Mouse (Mus musculus): Measurements from ENCODE around the gene Bptf.
A peak's percentile ranks its signal among the peaks of the same experiment; 100 is the strongest.
"Not testable (repeated sequence)": the region's sequence is repeated elsewhere in the genome, so short reads cannot be mapped to it uniquely, and the experiment has no call there.

Bptf gene

DNA sequence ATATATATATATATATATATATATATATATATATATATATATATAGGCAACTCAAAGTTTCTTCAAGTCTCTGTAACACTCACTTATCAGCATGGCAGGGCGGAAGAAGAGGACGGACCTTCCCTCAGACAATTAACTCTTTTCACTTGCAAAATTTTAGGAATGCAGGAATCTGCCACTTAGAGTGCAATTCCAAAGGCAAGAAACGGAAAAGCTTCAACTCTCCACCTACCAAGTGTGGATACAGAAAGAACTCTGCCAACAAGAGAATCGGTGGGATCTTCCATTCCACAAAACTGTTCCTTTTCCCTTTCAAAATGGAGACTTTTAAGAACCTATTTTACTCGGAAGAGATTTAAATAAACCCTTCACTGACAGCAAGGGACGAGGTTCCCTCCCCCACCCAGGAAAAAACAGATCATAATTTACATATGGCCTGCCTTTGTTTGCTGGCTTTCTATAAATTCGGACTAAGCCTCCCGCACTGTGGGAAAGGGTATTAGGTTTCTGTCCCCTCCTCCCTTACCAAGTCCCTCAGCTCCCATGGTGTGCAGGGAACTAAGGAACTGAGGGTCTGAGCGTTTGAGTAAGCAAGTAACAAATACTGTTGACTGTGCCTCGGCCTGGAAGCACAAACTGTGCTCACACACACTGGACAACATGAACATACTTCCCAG is 17.9 kb downstream of the Bptf start:
- DNase-seq, result no peak

DNA sequence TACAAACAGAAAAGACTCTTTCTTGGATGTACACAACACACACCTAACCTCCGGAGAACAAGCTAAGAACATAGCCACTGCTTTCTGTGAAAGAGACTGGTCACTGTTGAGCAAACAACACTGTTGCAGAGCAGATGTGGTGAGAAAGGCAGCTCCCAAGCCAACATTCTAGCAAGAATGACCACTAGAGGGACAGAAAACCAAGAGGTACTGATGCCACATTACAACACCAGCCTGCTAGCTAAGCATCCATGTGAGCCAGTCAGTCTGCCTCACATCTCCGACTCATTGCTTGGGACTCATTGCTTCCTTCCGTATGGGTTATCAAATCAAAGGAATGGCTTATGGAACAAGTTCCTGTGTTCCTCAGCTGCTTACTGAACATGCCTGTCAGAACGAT is 18.8 kb downstream of the Bptf start:
- DNase-seq, result peak; percentile 57

DNA sequence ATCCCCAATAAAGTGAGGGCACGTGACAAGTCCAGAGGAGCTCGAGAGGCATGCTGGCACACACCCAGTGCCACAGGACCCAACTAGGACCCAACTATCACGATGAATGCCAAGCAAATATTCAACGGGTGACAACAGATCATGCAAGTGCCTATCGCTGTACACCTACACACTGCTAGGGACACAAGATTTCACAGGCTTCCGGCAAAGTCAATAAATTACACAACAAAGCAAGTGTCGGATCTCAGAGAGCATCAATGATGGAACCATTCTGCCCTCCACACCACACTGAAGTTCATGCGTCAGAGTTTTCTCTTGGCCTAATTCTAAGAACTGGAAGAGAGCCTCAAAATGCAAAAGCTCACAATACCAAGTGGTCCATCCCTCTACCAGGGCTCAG is 22.3 kb downstream of the Bptf start:
- no peak for DNase-seq

DNA sequence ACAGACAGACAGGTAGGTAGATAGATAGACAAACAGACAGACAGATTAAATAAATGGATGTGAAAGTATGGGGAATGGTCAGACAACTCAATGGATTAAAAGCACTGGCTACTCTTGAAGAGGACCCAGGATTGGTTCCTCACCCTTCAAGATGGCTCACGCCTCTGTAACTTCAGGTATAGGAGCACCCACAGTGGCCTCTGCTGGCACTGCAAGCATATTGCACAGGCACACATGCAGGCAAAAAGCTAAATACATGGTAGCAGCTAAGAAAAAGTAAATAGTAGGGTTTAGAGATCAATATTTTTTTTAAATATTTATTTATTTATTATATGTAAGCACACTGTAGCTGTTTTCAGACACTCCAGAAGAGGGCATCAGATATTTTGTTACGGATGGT is 23.0 kb downstream of the Bptf start:
- DNase-seq, result no peak

DNA sequence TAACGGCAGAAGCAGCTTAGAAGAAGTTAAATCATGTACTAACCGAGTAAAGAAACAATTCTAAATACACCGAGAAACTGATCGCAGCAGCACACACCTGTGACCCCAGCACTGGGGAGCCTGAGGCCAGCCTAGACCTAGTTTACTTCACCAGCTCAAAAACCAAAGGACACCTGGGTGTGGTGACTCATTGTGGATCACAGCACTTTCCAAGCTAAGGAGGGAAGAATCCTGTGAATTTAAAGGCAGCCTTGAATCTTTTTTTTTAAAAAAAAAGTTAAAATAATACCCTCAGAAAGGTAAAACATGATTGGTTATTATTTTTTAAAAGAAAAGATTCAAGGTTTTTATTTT is 24.2 kb downstream of the Bptf start:
- DNase-seq, result no peak

DNA sequence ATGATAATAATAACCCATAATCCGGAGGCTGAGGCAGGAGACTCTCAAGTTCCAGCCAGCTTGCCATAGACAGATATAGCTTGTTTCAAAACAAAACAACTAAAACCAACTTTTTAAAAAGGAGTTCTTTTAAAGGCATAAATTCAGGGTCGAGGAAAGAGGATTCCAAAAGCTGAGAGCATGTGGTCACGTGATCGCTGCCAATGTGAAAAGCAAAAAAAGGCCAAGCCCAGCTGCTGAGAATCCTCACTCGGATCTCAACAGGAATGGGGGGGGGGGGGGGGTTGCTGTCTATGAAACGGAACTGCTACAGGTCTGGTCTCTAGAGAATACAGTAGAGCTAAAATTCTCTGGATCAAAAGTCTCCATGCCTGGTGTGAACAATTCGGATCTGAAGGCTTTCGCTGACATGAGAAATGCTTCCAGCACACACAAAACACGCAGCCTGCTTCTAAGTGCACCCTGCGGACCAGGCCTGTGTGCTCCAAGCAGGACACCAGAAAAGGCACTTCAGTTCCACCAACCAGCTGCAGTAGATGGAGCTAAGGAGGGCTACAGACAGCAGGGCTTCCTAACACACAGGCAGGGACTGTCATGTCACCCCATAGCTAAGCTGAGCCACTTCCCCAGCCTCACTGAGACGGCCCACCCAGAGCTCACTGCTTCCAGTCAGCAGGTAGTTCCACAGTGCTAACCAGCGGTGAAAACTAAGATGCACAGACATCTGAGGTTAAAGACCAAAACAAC is 24.8 kb downstream of the Bptf start:
- DNase-seq, result no peak

DNA sequence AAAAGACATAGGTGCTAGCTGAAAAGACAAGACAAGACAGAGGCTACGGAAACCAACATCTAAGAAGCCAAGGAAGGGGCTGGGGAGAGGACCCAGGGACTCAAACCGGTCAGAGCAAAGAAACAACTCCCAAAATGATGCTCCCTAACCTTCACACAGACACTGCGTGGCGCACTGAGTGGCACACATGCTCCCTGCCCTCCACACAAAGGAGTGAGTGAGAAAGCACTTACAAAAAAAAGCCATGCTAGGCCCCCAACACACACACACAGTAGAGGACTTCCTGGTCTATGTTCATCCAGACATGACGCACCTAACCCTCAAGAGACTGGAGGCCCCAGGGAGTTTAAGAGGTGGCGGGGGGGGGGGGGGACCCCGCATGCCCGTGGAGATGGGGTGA is 25.5 kb downstream of the Bptf start:
- DNase-seq, result no peak

DNA sequence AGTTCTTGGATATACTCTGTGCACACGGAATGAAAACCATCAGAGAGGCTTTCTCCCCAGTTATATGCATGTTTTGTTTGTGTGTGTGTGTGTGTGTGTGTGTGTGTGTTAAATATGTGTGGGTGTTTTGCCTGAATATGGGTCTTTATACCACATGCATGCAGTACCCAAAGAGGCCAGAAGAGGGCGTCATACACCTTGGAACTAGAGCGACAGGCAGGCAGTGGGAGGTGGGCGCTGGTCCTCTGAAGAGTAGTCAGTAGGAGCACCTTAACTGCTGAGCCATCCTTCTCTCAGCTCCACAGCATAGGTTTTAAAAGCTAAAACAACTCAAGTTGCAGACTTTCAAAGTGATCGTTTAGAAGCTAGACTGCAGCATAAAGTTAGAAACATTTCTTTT is 26.7 kb downstream of the Bptf start:
- peak; percentile 77 for DNase-seq

DNA sequence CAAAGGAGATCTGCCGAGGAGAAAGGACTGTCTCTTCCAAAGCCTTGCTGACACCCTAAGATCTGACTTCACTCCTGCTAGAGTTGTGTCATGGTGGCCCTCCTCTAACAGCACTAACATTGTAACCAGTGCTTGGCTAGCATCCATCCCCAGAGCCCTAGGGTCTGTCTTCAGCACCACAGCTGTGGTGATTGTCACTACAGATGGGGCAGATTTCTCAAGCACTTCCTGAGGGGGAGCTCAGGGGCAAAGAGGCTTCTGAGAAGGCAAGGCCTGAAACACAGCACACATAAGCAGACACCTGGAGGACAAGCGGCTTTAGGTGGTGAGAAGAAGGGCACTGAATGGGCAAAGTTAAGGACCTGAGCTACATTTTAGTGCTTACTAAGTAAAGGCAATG is 28.2 kb downstream of the Bptf start:
- no peak for DNase-seq

DNA sequence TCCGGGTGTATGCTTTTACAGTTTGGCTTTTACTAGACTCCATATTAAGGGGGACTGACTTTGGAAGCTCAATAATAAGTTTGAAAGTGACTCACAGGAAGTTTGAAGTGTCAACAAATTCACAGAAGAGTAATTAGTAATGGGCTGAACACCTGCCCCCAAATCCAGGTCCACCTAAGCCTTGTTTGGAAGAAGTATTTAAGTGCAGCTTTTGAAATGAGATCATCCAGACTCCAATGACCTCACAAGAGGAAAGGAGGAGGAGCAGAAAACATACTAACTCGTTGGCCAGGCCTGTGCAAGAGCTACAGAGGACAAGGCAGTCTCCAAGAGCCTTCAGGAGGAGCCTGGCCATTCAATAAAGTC is 28.7 kb downstream of the Bptf start:
- DNase-seq, result no peak

DNA sequence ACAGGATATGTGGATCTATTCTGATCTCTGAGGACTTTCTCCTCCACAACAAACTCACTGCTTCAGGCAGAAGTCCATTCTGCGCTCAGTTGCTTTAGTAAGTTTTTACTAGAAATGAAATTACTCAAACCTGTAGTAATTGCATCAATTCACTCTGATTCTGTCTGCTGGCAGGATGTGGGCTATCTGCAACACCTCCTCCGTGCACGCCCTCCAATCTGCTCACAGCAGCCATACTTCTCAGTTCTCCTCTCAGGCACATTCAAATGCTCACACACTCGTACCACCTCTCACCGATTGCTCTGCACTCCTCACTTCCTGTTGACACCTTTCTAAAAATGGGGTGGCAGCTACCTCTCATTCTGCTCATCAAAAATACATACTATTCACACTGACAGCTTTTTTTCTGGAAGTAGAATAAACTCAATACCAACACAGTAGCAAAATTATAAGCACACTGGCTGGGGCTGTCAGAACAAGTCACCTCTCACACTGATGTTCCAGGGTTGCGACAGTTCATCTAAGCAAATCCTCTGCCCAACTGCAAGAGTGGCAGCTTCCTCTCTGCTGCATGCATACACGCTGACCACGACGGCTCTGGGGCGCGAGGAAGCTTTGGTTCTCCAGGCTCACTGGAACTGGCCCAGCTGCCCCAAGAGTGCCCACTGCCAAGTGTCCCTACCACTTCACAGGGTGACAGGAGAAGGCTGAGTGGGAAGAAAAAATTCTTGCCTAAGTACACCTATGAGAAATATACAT is 29.3 kb downstream of the Bptf start:
- DNase-seq, result no peak

DNA sequence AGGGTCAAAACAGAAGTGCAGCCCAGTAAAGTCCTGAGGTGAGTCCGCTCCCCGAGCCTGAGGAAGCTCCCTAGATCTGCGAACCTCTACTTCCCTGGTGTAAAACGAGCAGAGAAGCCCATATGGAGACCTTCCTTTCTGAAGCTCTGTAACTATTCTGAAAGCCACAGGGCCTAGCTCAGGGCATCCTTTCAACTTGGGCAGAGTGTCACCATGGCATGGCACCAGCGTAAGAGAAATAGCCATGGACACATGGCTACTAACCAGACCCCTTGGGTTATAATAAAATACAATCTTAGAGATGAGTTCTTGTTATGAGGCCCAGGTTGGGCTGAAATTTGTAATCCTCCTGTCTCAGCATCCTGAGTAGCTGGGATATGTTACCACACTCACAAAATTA is 35.0 kb downstream of the Bptf start:
- DNase-seq, result no peak

DNA sequence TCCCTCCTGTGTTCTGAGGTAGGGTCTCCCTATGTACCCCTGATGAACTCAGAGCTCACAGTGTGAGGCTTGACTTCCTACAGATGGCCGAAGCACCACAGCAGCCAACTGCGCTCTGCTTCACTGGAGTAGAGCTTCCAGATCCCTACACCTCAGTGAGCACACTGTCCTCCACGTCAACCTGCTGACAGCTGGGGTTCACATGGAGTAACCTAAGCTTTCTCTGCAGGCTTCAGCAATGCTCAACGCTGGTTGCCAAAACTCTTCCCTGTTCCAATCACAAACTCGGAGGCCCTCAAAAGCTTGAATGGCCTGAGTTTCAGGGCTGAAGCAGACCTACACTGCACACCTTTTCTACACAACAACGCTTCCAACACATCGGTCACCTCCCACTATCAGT is 38.1 kb downstream of the Bptf start:
- DNase-seq, result no peak

DNA sequence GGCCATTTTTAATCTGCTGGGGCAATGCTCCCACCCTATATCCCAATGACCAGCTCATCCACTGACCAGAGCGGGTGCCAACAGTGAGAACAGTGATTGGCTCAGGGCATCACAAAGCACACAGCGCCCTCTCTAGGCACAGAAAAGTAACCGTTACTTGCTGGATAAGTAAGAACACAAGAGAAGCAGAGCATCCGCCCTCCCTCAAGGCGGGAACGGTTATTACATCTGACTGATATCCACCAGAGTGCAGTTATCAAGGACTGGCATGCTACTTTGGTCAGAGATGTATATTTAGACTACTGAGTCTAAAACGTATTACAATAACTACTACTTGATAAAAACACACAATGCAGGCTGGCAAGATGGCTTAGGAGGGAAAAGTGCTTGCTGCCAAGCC is 39.3 kb downstream of the Bptf start:
- DNase-seq, result no peak

DNA sequence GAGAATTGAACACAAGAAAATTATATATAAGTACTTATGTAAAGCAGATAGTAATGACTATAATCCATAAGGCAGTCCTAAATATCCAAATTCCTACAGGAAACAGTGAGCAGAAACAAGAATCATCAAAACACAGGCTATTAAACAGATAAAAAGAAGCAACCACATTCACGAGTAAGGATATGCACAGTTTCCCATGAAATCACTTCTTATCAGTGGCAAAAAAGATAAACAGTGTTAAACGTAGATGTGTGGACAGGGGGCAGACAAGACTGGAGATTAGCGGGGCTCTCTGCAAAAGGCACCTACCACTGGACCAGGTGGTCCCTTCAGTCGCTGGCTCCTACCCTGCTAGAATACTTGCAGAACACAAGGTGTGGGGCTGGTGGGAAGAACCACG is 46.1 kb downstream of the Bptf start:
- no peak for DNase-seq

DNA sequence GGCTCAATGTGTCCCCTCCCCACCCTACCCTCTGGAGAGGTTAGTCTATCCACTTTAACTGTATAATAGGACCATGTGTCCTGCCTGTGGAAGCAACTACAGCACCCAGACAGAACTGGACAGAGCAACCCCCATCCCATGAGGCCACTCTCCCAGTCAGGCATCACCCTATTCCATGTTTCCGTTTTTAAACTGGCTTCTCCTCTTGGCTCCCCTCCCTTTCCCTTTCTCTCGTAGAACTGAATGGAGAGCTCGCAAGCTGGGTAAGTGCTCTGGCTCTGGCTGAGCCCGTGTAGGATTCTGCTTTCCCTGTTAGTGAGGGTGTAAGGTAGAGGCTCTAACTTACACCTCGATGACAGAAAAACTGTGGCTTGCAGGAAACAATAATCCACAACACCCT is 48.4 kb downstream of the Bptf start:
- DNase-seq, result no peak

DNA sequence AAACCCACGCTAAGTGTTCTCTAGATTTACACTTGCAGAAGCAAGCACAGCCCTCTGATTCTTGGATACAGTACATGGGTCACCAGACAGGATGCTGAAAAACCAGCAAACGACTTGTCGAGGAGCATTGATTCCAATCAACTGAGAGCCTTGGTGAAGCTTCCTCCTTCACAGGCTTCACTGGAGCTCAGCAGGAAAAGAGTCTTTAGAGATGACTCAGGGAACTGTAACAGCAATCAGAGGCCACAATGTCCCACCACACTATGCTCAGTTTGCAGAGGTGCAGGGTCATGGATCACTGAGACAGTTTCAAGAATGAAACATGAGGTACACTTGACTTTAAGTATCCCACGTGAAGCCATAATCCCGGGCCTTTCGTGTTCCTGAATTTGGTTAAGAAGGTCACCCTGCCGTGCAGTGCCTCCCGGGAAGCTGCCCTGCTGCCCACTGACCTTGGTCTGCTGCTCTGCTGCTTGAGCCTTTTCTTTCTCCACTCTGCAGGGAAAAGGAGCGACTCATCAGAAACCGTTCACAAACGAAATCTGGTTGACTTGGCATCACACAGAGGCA is 66.6 kb downstream of the Bptf start:
- DNase-seq, result peak; percentile 19

DNA sequence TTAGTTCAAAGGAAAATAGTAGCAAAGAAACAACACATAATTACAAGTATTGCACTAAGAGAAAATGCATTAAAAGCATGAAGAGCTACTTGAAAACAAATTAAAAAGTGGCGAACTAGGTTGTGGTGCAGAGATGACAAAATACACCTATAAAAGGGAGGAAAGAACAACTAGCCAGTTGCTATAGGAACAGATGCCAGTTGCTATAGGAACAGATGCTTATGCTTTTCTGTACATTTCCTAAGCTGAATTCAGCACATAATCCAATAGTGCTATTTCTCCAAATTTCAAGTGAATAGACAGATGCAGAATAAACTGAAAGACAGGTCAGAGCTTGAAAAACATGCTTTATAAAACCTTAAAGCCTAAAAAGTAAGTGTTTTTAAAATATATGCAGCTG is 67.3 kb downstream of the Bptf start:
- no peak for DNase-seq

DNA sequence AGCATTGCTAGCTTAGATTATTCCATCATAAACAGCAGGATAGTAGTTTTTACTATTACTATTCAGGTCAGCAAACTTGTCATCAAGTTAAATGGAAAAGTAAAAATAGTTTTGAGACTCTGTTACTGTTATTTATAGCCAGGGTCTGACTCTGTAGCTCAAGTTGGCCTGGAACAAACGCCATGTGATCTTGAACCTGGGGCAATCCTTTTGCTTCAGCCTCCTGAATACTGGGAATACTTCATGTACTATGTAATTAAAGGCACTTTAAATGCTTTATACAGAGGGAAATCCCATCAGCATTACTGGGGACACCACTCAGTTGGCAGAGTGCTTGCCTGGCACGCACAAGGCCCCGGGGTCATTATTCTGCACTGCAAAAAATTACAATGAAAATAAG is 68.9 kb downstream of the Bptf start:
- DNase-seq, result no peak

DNA sequence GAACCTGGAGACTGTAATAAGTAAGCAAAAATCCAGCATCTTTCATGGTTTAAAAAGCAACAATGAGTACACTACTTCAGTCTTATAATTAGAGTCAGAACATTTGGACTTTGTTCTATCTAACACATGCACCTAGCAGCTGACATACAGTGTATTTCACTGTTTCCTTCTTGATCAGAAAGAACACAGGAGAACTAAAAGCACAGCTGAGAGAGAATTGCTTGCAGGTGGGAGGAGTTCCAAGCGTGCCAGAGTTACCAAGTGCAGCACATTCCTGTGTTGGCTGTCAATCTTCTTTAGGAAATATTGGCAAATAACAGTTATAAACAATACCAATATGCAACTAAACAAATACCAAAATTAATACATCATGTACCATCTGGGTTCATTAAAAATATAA is 71.0 kb downstream of the Bptf start:
- DNase-seq, result no peak

DNA sequence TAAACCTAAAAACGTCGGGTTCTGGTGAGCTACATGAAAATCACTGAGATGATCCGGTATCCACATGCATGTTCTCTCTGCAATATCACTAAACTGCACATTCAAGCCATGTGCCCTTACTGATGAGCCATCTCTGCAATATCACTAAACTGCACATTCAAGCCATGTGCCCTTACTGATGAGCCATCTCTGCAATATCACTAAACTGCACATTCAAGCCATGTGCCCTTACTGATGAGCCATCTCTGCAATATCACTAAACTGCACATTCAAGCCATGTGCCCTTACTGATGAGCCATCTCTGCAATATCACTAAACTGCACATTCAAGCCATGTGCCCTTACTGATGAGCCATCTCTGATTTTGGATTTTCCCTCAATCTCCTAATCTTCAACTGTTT is 72.3 kb downstream of the Bptf start:
- DNase-seq, result not testable (repeated sequence)

DNA sequence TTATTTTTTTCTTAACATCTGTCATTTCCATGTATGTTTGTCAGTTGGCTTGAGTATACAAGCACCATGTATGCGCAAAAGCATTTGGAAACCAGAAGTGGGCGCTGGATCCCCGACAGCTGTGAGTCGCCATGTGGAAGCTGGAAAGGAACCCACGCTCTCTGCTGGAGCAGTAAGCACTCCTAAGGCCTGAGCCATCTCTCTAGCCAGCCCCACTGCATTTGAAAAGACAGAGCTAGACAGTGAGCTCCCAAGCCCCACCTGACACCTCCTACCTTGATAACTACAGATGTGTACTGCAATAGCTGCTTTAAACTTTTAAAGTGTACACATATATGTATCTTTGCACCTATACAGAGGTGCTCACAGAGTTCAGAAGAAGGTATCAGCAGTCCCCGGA is 74.5 kb downstream of the Bptf start:
- no peak for DNase-seq

DNA sequence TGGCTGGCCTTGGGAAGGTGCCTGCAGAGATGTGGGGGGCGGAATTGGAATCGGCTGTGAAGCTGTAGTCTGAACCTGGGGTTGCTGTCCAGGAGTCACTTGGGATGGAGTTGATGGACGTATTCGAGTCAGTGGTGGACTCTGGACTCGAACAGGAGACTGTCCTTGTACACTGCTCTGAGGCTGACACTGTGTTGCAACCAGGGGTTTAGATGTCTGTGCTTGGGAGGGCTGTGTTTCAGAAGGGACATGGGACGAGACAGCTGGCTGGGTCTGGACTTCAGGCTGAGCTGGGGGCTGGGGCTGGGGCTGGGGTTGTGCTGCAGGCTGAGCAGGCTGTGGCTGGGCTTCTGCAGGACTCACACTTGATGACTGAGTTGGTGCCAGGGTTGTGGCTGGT is 77.1 kb downstream of the Bptf start:
- DNase-seq, result no peak
